Mouse (Mus musculus) midbrain, postnatal 0 days (tissue): Measurements from ENCODE around the gene Mtfp1. TPM values are rescaled to one million over a fixed set of nuclear protein-coding genes. Genes with fewer than 3 reads are reported as not detected.
A peak's percentile ranks its signal among the peaks of the same experiment; 100 is the strongest.

Experiments
- ATAC-seq: fragments of 200-750 bp; cut with Nextera tagmentation; 2 replicates; pipeline ENCODE4 v1.8.0; 2017; ENCODE audit warnings: moderate number of reproducible peaks, mild to moderate bottlenecking, moderate TSS enrichment, moderate library complexity; ENCODE audit not compliant: low FRiP score
- DNase-seq: peaks from one replicate; pipeline ENCODE4 v3.0.0-alpha.2; 2015; ENCODE audit warnings: low spot score
- H3K27ac ChIP-seq: fragments of 300-500 bp; sonication (generic); 2 replicates; pipeline ENCODE4 v1.5.1; 2014; ENCODE audit warnings: low read depth, mild to moderate bottlenecking, low read length, mixed read lengths
- H3K27me3 ChIP-seq: fragments of 300-500 bp; sonication (generic); 2 replicates; pipeline ENCODE4 v1.6.1; 2014; ENCODE audit warnings: low read length, control low read depth, mixed read lengths; ENCODE audit not compliant: insufficient read depth
- H3K36me3 ChIP-seq: fragments of 300-500 bp; sonication (generic); 2 replicates; pipeline ENCODE4 v1.6.1; 2014; ENCODE audit warnings: low read length, control low read depth, mixed read lengths; ENCODE audit not compliant: insufficient read depth
- H3K4me1 ChIP-seq: fragments of 300-500 bp; sonication (generic); 2 replicates; pipeline ENCODE4 v1.6.1; 2014; ENCODE audit warnings: mild to moderate bottlenecking, control low read depth, antibody characterized with exemption, low read length, mixed read lengths; ENCODE audit not compliant: insufficient read depth
- H3K4me2 ChIP-seq: fragments of 300-500 bp; sonication (generic); 2 replicates; pipeline ENCODE4 v1.6.1; 2014; ENCODE audit warnings: low read depth, mild to moderate bottlenecking, low read length, mixed read lengths; ENCODE audit not compliant: poor library complexity, severe bottlenecking
- H3K4me3 ChIP-seq: fragments of 300-500 bp; sonication (generic); 2 replicates; pipeline ENCODE4 v1.5.1; 2014; ENCODE audit warnings: low read depth, mild to moderate bottlenecking, low read length, moderate library complexity
- H3K9ac ChIP-seq: fragments of 300-500 bp; sonication (generic); replicated peaks from 2 replicates; pipeline ENCODE4 v1.6.1; 2014; ENCODE audit warnings: mild to moderate bottlenecking, low read length, moderate library complexity, mixed read lengths; ENCODE audit not compliant: poor library complexity, severe bottlenecking
- H3K9me3 ChIP-seq: fragments of 300-500 bp; sonication (generic); 2 replicates; pipeline ENCODE4 v1.6.1; 2016; ENCODE audit warnings: low read length, control low read depth
- CTCF ChIP-seq: IDR thresholded peaks from 2 replicates; pipeline ENCODE4 v1.5.1; 2016; ENCODE audit warnings: antibody characterized with exemption, mild to moderate bottlenecking
- WGBS: fragments of 180-500 bp; shearing (Covaris S2); extraction: QIAGEN DNeasy Blood & Tissue Kit; methylation state at CpG from one replicate; pipeline ENCODE4 v1.1.7; 2014; 5-methylcytosine and 5-hydroxymethylcytosine counted together
- polyA plus RNA-seq: library from polyadenylated mRNA; unstranded; fragments of >200 nt; fragmentation: Nextera tagmentation; extraction: Ambion mirVana; gene quantifications from 2 replicates; pipeline ENCODE4 v1.2.1, GENCODE M21; 2015
- total RNA-seq: library from RNA; depleted of rRNA; stranded (reverse); fragments of >200 nt; gene quantifications from 2 replicates; pipeline ENCODE4 v1.2.3, GENCODE M21; 2014

Gene Mtfp1
- total and polyA plus RNA-seq, 2 experiments from 2014 or later = 15.4 to 17.7 TPM

GRCm38 (mm10) chr11:4083316-4084078 is 11.7 kb downstream of the Mtfp1 start:
- Histone ChIP-seq H3K4me1 (no peaks in the 10 kb centered on the region), H3K27me3 (no peaks in the 10 kb centered on the region), H3K27ac (no peak overlapping the region), H3K4me2 (no peak overlapping the region), H3K9ac (no peak overlapping the region), H3K4me3 (no peak overlapping the region), H3K36me3 (no peaks in the 10 kb centered on the region), H3K9me3 (no peaks in the 10 kb centered on the region)
- peak; percentile 92 for TF ChIP-seq CTCF
- ATAC-seq (peak; percentile 47; the same call in 1 of the 2 replicates), DNase-seq (peak; percentile 93)
- WGBS = 36% methylated on average over 5 of the region's 5 CpGs

- Histone ChIP-seq H3K27ac (no peak overlapping the region), H3K27me3 (no peaks in the 10 kb centered on the region), H3K9me3 (no peaks in the 10 kb centered on the region), H3K4me2 (no peak overlapping the region), H3K36me3 (no peaks in the 10 kb centered on the region), H3K9ac (no peak overlapping the region), H3K4me3 (no peak overlapping the region), H3K4me1 (no peaks in the 10 kb centered on the region)
- no peak for ATAC-seq
- 15% methylated on average over 4 of the region's 4 CpGs for WGBS
- TF ChIP-seq CTCF = peak; percentile 87
- DNase-seq = peak; percentile 56
Measured at GRCm38 (mm10) chr11:4080219-4080618, 15.0 kb downstream of the Mtfp1 start.

DNA sequence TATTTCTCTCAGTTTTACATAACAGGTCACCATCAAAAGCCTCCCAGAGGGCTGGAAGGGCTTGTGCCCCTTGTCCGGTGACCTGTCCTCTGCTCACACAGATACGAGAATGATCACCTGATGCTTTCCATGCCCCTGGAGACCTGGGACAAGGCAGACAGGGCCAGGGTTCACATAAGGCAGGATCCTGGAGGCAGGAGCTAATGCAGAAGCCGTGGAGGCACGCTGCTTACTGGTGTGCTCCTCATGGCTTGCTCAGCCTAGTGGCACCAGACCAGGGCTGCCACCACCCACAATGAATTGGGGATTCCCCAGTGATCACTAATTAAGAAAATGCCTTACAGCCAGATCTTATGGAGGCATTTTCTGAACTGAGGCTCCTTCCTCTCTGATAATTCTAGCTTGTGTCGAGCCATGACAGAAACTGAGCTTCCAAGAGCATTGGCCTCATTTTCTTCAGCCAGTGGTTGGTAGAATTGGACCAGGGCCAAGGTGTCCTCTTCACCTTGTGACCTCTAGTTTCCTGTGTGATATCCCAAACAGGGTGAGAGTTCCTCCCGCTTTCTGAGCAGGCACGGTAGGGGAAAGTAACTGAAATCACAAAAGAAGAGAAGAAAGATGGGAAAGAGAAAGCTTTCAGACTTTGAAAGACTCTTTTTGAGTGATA is 16.8 kb downstream of the Mtfp1 start:
- Histone ChIP-seq H3K4me2 (no peak overlapping the region), H3K9ac (no peak overlapping the region), H3K9me3 (no peaks in the 10 kb centered on the region), H3K27me3 (no peaks in the 10 kb centered on the region), H3K36me3 (no peaks in the 10 kb centered on the region), H3K4me1 (no peaks in the 10 kb centered on the region), H3K4me3 (no peak overlapping the region), H3K27ac (no peak overlapping the region)
- DNase-seq (no peak), ATAC-seq (no peak)
- WGBS = 77% methylated on average over 7 of the region's 7 CpGs
- TF ChIP-seq CTCF = no peak

DNA sequence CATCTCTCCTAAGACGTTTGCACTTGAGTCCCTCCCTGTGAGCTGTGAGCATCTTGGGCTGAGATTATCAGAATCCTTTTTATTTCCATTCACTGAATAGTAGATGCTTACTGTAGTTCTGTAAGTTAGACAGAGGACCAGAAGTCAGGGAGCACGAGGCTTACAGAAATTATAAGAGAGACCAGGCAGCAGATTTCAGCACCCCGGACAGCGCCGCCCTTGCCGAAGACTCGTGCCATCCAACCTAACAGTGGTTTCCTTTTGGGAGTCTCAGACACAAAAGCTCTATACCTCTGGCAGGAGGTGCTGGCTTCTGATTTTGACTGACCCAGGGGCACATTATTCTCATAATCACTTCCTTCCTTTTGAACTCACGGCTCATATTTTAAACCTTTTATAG is 18.6 kb downstream of the Mtfp1 start:
- Histone ChIP-seq H3K9ac (no peak overlapping the region), H3K36me3 (no peaks in the 10 kb centered on the region), H3K9me3 (no peaks in the 10 kb centered on the region), H3K4me1 (no peaks in the 10 kb centered on the region), H3K27me3 (no peaks in the 10 kb centered on the region), H3K4me3 (no peak overlapping the region), H3K4me2 (no peak overlapping the region), H3K27ac (no peak overlapping the region)
- no peak for ATAC-seq
- no peak for TF ChIP-seq CTCF
- DNase-seq = no peak
- 16% methylated on average over 8 of the region's 8 CpGs for WGBS

DNA sequence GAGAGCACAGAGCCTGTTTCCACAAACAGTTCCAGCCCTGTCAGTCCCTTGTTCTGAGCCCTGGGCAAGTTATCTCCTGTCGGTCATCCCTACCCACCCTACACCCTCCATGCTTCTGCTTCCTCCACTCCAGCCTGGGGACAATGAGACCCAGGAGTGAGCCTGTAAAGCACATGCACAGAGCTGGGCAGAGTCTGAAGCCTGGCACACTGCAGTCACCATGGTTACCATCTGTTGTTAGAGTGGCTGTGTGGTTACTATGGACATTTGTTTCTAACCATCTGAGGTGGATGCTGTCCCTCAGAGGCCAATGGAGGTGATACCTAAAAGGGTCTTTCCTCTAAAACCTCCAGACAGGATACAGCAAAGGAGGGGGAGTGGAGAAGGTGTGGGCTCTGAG is 25.6 kb downstream of the Mtfp1 start:
- WGBS = 32% methylated on average over 1 of the region's 1 CpGs
- Histone ChIP-seq H3K9ac (no peak overlapping the region), H3K4me3 (no peak overlapping the region), H3K27me3 (no peaks in the 10 kb centered on the region), H3K36me3 (no peaks in the 10 kb centered on the region), H3K9me3 (no peaks in the 10 kb centered on the region), H3K4me1 (peaks cover 5% of the 10 kb centered on the region; the same call in 1 of the 2 replicates), H3K27ac (no peak overlapping the region), H3K4me2 (no peak overlapping the region)
- no peak for TF ChIP-seq CTCF
- ATAC-seq (peak; percentile 70; the same call in 1 of the 2 replicates), DNase-seq (peak; percentile 63)

- no peak within 1 kb of the TSS for H3K4me3 ChIP-seq
- H3K9me3 ChIP-seq = no peaks in the 10 kb centered on the region
- no peak within 1 kb of the TSS for H3K4me2 ChIP-seq
- H3K27ac ChIP-seq = no peak within 1 kb of the TSS
- 74% methylated on average over 5 of the region's 5 CpGs for WGBS
- peaks cover under 1% of the 10 kb centered on the region; the same call in 1 of the 2 replicates for H3K4me1 ChIP-seq
- TF ChIP-seq CTCF = no peak
- H3K36me3 ChIP-seq = no peaks in the 10 kb centered on the region
- no peaks in the 10 kb centered on the region for H3K27me3 ChIP-seq
- no peak within 1 kb of the TSS for H3K9ac ChIP-seq
- DNase-seq (no peak), ATAC-seq (no peak)
Measured at GRCm38 (mm10) chr11:4064627-4065122, 30.6 kb downstream of the Mtfp1 start, which contains the start of gene Sec14l3. TSS of gene Sec14l3 (plus strand) at chr11:4064841.
